Mouse (Mus musculus): ENCODE data around the gene Tpp1. TPM values are rescaled to one million over a fixed set of nuclear protein-coding genes. Genes with fewer than 3 reads are reported as not detected.
"Not testable (repeated sequence)": the region's sequence is repeated elsewhere in the genome, so short reads cannot be mapped to it uniquely, and the experiment has no call there.

The Tpp1 gene
- polyA plus RNA-seq, 1 experiment from 2014 or later, result 60.2 TPM

DNA sequence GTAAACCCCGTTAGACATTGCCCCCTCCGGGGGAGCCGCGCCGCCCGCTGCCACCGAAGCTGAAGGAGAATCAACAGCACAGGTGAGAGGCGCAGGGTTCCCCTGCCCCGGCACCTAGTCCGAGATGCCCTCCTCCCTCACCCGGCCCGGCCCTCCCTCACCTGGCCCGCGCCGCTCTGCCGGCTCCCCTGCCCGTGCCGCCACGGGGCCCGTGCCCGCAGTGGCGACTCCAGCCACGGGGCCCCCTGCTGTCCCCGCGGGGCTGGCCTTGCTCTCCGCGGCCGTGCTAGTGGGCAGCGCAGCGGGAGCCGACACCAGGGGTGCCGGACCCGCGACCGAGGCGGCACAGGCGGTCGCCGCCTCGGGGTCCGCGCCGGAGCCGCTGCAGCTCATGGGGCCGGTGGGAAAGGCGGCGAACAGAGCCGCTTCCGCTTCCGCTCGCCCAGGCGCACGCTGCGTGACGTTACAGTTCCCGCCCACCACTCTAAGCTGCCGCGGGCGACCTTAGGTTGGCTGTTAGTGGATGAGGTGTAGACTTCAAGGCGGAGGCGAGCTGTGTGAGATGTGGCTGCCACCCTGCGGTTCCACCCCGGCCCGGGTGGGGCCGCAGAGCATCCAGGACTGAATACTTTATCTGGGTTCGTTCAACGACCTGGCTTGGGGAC lies 8.0 kb downstream of the Tpp1 start, which contains the start of gene Taf10:
Gene Taf10 (minus strand): TSS at position 436 of the 665 bp plus-strand sequence.
- peaks cover 25% of the 10 kb centered on the region for H3K4me1 ChIP-seq
- H3K4me3 ChIP-seq, result peak within 1 kb of the TSS; percentile 95
- no peaks in the 10 kb centered on the region for H3K27me3 ChIP-seq (ENCODE audit: poor library complexity, severe bottlenecking)
- peak within 1 kb of the TSS; percentile 94 for H3K27ac ChIP-seq
- DNase-seq (ENCODE audit: extremely low spot score, low spot score), result peak; percentile 91
- H3K9me3 ChIP-seq, result no peaks in the 10 kb centered on the region
- peaks cover 65% of the 10 kb centered on the region for H3K36me3 ChIP-seq (replicated peaks)
- WGBS, result under 1% methylated on average over 66 of the region's 67 CpGs

DNA sequence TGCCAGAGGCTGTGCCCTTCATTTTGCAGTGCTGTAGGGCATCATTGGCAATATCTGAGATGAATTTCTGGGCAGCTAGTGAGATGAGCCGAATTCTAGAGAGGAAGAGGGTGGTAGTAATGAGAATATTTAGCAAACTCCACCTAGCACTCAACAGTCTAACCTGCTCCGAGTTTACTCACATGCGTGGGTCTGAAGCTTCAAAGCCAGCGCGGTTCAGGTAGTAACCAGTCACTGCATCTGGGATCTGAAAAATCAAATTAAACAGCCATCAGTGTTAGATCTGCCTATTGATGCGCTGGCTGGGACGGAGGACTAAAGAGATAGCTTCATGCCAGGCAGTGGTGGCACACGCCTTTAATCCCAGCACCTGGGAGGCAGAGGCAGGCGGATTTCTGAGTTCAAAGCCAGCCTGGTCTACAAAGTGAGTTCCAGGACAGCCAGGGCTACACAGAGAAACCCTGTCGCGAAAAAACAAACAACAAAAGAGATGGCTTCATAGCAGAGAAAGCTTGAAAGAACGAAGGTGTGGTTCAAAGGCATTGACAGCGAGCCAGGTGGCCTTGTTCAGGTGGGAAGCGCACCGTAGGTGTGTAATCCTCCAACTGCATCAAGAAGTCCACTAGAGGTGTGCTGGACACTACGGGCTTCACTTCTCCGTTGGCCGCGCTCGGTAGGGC lies 8.6 kb downstream of the Tpp1 start:
- DNase-seq (ENCODE audit: extremely low spot score, low spot score); H3K27me3 ChIP-seq (ENCODE audit: poor library complexity, severe bottlenecking); H3K9me3 ChIP-seq: not testable (repeated sequence)
- Histone ChIP-seq H3K36me3 (replicated peaks) (peaks cover 59% of the 10 kb centered on the region), H3K4me3 (peak overlapping the region; percentile 95), H3K27ac (peak overlapping the region; percentile 94), H3K4me1 (peaks cover 32% of the 10 kb centered on the region)
- 37% methylated on average over 20 of the region's 20 CpGs for WGBS

DNA sequence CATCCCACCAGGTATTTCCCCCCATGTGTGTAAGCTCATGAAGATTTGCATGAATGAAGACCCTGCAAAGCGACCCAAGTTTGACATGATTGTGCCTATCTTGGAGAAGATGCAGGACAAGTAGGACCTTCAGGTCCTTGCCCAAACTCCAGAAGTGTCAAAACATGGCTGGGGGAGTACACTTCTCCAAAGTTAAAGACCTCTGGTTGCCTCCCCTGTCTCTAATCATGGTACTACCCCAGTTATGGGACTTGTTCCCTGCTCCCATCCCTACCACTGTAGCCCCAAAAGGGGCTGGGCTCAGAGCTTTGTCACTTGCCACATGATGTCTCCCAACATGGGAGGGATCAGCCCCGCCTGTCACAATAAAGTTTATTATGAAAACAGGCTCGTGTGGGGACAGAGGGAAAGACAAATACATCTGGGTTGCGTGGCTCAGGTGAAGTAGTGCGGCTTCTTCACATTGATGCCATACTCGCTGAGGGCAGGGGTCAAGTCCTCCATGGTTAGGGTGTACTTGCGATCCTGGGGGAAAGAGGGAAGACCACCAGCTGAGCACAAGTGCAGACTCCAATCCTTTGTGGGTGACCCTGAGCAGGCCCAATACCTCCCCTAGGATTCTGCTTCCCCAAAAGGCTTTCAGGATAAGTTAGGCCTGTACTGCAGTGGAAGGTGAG lies 9.4 kb downstream of the Tpp1 start:
- H3K27me3 ChIP-seq (ENCODE audit: poor library complexity, severe bottlenecking); H3K27ac ChIP-seq; H3K9me3 ChIP-seq; DNase-seq (ENCODE audit: extremely low spot score, low spot score): not testable (repeated sequence)
- 87% methylated on average over 7 of the region's 7 CpGs for WGBS
- Histone ChIP-seq H3K4me3 (peak overlapping the region; percentile 95), H3K36me3 (replicated peaks) (peaks cover 51% of the 10 kb centered on the region), H3K4me1 (peaks cover 39% of the 10 kb centered on the region)

DNA sequence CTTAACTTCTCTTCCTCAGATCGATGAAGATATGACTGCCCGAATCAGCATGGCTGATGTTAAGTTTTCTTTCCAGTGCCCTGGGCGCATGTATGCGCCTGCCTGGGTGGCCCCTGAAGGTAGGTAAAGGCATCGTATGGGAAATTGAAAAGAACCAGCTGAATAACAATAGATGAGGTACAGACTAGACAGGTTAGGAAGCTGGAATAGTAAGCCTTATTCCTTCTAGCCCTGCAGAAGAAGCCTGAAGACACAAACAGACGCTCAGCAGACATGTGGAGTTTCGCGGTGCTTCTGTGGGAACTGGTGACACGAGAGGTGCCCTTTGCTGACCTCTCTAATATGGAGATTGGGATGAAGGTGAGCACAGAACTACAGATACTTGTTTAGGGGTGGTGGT lies 10.1 kb downstream of the Tpp1 start:
- no peaks in the 10 kb centered on the region for H3K9me3 ChIP-seq
- H3K27me3 ChIP-seq (ENCODE audit: poor library complexity, severe bottlenecking), result no peaks in the 10 kb centered on the region
- H3K36me3 ChIP-seq (replicated peaks), result peaks cover 45% of the 10 kb centered on the region
- H3K4me1 ChIP-seq, result peaks cover 46% of the 10 kb centered on the region
- DNase-seq (ENCODE audit: extremely low spot score, low spot score), result no peak
- no peak overlapping the region for H3K4me3 ChIP-seq
- H3K27ac ChIP-seq, result no peak overlapping the region
- WGBS, result 95% methylated on average over 9 of the region's 9 CpGs

DNA sequence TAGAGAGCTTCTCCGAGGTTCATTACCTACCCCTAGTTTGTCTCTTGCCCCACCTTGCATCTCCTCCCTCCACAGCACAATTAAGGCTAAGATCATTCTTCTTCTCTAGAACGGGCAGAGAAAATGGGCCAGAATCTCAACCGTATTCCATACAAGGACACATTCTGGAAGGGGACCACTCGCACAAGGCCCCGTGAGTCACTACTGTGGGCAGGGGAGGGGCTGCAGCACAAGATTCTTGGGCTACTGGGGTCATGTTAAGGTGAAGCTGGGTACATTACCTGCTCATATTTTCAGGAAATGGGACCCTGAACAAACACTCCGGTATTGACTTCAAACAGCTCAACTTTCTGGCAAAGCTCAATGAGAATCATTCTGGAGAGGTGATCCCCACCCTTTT lies 11.2 kb downstream of the Tpp1 start:
- WGBS, result 91% methylated on average over 6 of the region's 6 CpGs
- Histone ChIP-seq H3K36me3 (replicated peaks) (peaks cover 36% of the 10 kb centered on the region), H3K4me3 (no peak overlapping the region)

DNA sequence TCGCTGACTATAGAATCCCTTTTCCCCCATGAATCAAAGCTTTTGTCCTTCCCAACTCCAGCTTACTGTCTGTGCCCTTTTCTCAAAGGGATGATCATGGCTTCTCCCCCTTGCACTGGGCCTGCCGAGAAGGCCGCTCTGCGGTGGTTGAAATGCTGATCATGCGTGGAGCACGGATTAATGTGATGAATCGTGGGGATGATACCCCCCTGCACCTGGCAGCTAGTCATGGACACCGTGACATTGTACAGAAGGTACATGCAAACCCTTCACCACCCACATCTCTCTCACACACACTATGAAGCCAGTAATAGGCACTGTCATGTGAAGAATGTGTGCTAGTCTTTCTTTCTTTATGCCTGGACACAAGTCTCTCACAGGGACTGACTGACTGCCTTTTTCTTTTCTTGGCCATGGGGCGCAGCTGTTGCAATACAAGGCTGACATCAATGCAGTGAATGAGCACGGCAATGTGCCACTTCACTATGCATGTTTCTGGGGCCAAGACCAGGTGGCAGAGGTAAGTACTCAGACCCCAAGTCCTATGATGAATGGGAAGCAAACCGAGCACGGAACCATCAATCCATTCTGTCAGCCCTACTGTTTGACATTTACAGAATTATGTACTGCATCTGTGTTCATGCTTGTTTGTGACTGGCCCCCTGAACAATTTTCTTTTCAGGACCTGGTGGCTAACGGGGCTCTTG lies 11.8 kb downstream of the Tpp1 start:
- WGBS, result 92% methylated on average over 13 of the region's 13 CpGs
- no peak for DNase-seq (ENCODE audit: extremely low spot score, low spot score)
- Histone ChIP-seq H3K4me3 (no peak overlapping the region), H3K4me1 (peaks cover 53% of the 10 kb centered on the region), H3K9me3 (no peaks in the 10 kb centered on the region), H3K36me3 (replicated peaks) (peaks cover 36% of the 10 kb centered on the region), H3K27me3 (ENCODE audit: poor library complexity, severe bottlenecking) (no peaks in the 10 kb centered on the region), H3K27ac (no peak overlapping the region)

More for the DNA sequence above, 11.2 kb downstream of the Tpp1 start:
- no peak overlapping the region for H3K27ac ChIP-seq
- no peak for DNase-seq (ENCODE audit: extremely low spot score, low spot score)
- no peaks in the 10 kb centered on the region for H3K9me3 ChIP-seq
- H3K27me3 ChIP-seq (ENCODE audit: poor library complexity, severe bottlenecking), result no peaks in the 10 kb centered on the region
- peaks cover 48% of the 10 kb centered on the region for H3K4me1 ChIP-seq

DNA sequence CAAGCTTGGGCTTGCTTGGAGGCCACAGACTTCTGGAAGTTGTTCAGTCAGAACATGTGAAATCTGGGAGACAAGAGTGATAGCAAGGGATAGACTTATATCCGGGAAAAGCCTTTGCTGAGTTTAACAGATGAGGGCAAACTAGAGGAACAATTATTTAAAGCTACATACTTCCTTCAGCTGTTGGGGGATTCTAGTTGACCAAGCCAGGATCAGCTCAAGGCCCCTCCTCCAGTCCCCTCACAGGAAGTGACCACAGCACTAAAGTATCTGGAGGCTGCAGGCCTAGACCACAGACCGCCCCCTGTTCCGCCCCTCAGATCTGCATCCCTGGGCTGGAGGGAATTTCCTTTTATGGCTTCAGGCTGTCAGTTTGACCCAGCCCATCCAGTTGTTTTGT lies 13.1 kb downstream of the Tpp1 start:
- no peaks in the 10 kb centered on the region for H3K27me3 ChIP-seq (ENCODE audit: poor library complexity, severe bottlenecking)
- H3K27ac ChIP-seq, result peak overlapping the region; percentile 79
- H3K9me3 ChIP-seq, result no peaks in the 10 kb centered on the region
- 35% methylated on average over 3 of the region's 3 CpGs for WGBS
- H3K4me1 ChIP-seq, result peaks cover 52% of the 10 kb centered on the region
- H3K4me3 ChIP-seq, result peak overlapping the region; percentile 87
- H3K36me3 ChIP-seq (replicated peaks), result peaks cover 48% of the 10 kb centered on the region
- no peak for DNase-seq (ENCODE audit: extremely low spot score, low spot score)

DNA sequence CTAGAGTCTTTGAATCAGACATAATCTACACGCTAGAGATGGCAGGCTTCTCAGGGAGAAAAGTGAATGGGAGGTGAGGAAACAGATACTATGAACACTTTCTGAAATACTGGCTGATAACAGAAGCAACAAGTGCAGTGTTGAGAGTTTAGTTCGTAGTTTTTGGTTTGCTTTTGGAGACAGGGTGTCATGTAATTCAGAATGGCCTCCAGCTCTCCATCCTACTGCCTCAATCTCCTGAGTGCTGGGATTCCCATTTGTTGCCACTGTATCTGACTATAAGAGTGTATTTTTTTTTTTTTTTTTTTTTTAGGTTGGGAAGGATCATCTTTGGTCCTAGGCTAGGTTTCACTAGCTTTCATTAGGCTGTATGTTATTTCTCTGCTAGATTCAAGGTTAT lies 13.7 kb downstream of the Tpp1 start:
- 88% methylated on average over 2 of the region's 2 CpGs for WGBS
- Histone ChIP-seq H3K36me3 (replicated peaks) (peaks cover 54% of the 10 kb centered on the region), H3K27me3 (ENCODE audit: poor library complexity, severe bottlenecking) (no peaks in the 10 kb centered on the region), H3K4me3 (peak overlapping the region; percentile 87), H3K4me1 (peaks cover 47% of the 10 kb centered on the region), H3K9me3 (no peaks in the 10 kb centered on the region), H3K27ac (0 out of 2 replicates have a peak overlapping the region, but pooled peaks have one; percentile 11)
- no peak for DNase-seq (ENCODE audit: extremely low spot score, low spot score)

DNA sequence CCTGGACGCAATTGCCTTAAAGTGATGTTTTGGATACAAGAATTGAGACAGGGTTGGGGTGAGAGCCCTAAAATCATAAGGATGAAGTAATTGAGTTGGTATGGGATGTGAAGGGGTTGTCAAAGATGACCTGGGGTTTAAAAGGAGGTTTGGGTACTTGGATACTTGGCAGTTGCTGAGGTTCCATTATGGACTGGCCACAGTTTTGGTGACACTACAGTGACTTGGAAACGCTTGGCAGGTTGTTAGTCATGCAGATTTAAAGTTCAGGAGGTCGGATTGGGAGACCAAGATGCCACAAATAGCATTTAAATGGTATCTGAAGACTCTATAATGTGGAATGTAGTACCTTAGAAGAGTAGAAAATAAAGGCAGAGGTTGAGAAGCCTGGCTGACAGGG lies 14.4 kb downstream of the Tpp1 start:
- Histone ChIP-seq H3K9me3 (no peaks in the 10 kb centered on the region), H3K27me3 (ENCODE audit: poor library complexity, severe bottlenecking) (no peaks in the 10 kb centered on the region), H3K36me3 (replicated peaks) (peaks cover 54% of the 10 kb centered on the region), H3K4me3 (peak overlapping the region; percentile 87), H3K4me1 (peaks cover 41% of the 10 kb centered on the region), H3K27ac (0 out of 2 replicates have a peak overlapping the region, but pooled peaks have one; percentile 92)
- no peak for DNase-seq (ENCODE audit: extremely low spot score, low spot score)
- WGBS, result 45% methylated on average over 3 of the region's 3 CpGs

DNA sequence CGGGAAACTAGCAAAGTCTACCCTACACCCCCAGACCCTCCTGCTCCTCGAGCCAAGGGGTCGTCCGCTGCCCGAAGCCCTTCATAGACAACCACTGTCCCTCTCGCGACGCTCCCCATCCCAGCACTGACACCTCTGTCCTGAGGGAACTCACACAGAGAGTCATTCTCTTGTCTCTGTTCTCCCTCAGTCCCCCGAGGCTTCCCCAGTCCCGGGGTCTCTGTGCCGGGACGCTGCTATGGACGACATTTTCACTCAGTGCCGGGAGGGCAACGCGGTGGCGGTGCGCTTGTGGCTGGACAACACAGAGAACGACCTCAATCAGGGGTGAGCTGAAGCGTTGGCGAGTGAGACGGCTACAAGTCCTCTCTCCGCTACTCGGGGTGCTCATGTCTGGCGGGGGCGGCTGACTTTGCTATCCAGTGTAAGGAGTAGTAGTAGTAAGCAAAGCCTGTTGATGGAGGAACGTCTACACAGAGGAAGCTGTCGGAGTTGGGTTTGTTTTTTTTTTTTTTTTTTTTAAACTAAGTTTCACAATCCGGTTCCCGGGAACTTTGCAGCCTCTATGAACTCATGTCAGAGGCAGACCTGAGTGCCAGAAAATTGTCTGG lies 15.0 kb downstream of the Tpp1 start, which contains the start of gene Rrp8:
Gene Rrp8 (minus strand): TSS at position 475 of the 611 bp plus-strand sequence.
- Histone ChIP-seq H3K4me3 (peak within 1 kb of the TSS; percentile 87), H3K9me3 (no peaks in the 10 kb centered on the region), H3K27ac (peak within 1 kb of the TSS; percentile 92), H3K4me1 (peaks cover 41% of the 10 kb centered on the region), H3K36me3 (replicated peaks) (peaks cover 54% of the 10 kb centered on the region), H3K27me3 (ENCODE audit: poor library complexity, severe bottlenecking) (no peaks in the 10 kb centered on the region)
- DNase-seq (ENCODE audit: extremely low spot score, low spot score), result no peak
- 1% methylated on average over 29 of the region's 30 CpGs for WGBS

DNA sequence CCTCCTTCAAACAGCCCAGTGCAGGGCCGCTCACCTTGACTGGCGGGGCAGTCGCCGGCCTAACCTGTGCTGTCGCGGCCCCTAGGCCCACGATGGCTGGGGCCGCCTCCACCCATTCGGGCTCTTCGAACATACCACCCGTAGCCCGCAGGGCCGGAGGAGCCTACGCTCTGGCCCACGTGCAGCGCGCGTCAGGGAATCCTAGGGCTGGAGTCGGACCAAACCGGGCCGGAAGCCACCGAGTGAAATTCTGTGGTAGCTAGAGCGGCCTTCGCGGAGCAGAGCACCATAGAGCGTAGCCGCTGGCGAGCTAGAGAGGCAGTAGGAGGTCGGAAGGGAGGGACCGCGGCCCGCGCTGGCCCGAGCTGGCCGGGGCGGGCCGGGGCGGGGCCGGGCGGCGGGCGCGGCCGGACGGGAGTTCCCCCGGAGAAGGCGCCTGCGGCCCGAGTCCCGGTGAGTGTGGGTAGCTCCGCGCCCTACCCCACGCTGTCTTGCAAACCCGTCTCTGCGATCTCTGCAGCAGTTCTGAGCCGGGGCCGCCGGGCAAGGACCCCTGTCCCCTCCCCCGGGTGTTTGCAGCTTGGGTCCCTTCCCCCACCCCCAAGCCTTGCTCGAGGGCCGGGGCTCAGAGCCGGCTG lies 15.7 kb downstream of the Tpp1 start, which contains the start of gene Ilk:
Gene Ilk (plus strand): TSS at position 329 of the 638 bp plus-strand sequence.
- peaks cover 54% of the 10 kb centered on the region for H3K36me3 ChIP-seq (replicated peaks)
- H3K27ac ChIP-seq, result peak within 1 kb of the TSS; percentile 92
- H3K27me3 ChIP-seq (ENCODE audit: poor library complexity, severe bottlenecking), result no peaks in the 10 kb centered on the region
- no peaks in the 10 kb centered on the region for H3K9me3 ChIP-seq
- H3K4me1 ChIP-seq, result peaks cover 41% of the 10 kb centered on the region
- peak; percentile 86 for DNase-seq (ENCODE audit: extremely low spot score, low spot score)
- under 1% methylated on average over 56 of the region's 62 CpGs for WGBS
- H3K4me3 ChIP-seq, result peak within 1 kb of the TSS; percentile 87
